Mouse (Mus musculus): ENCODE measurements around the gene Akap14. TPM values are rescaled to one million over a fixed set of nuclear protein-coding genes. Genes with fewer than 3 reads are reported as not detected.

Gene Akap14
- total and polyA plus RNA-seq, 3 experiments, result not detected

DNA sequence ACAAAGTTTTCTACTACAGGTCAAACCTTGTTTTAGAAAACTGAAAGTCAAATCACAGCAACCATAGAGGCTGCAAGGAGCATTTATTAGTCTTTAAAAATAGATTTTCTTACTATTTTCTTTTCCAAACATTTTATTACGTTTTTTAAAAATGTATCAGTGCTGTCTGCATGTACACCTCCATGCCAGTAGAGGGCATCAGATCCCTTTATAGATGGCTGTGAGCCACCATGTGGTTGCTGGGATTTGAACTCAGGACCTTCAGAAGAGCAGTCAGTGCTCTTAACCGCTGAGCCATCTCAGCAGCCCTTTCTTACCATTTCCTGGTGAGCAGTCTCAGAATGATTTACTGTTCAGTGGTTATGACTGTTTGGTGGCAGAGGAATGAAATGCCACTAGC is 64.8 kb downstream of the Akap14 start:
- no peak for DNase-seq

Other genes starting within 250 kb of the Akap14 start
- 10 to 100 TPM; 16.7 to 24.9 TPM for gene Sept6, start 177.0 kb downstream of the Akap14 start, total RNA-seq (2021)
- gene Sept6, start 177.0 kb downstream of the Akap14 start, polyA plus RNA-seq (2012; rRNA removed), result 8.6 and 8.8 TPM in 2 replicates
- 1 to 10 TPM in 1 of 2 experiments, under 1 TPM in 1; 0.17 to 1.8 TPM for gene Sowahd, start 120.0 kb downstream of the Akap14 start, total RNA-seq (2021)
- 0.13 and 0.46 TPM in 2 replicates for gene Sowahd, start 120.0 kb downstream of the Akap14 start, polyA plus RNA-seq (2012; rRNA removed)
- 100 to 1,000 TPM; 544 to 632 TPM for gene Rpl39, start 83.4 kb downstream of the Akap14 start, total RNA-seq (2021)
- 3.7 and 4.4 TPM in 2 replicates for gene Rpl39, start 83.4 kb downstream of the Akap14 start, polyA plus RNA-seq (2012; rRNA removed)
- gene Upf3b, start 58.5 kb downstream of the Akap14 start, total RNA-seq (2021), result 10 to 100 TPM; 14.6 to 15.2 TPM
- 0.67 and 0.71 TPM in 2 replicates for gene Upf3b, start 58.5 kb downstream of the Akap14 start, polyA plus RNA-seq (2012; rRNA removed)
- 10 to 100 TPM; 14.8 to 15.4 TPM for gene Nkap, start 42.0 kb downstream of the Akap14 start, total RNA-seq (2021)
- gene Nkap, start 42.0 kb downstream of the Akap14 start, polyA plus RNA-seq (2012; rRNA removed), result 2.4 and 3.3 TPM in 2 replicates
- 100 to 1,000 TPM; 364 to 574 TPM for gene Ndufa1, start 22.3 kb upstream of the Akap14 start, total RNA-seq (2021)
- gene Ndufa1, start 22.3 kb upstream of the Akap14 start, polyA plus RNA-seq (2012; rRNA removed), result 83.7 and 84.5 TPM in 2 replicates
- 1 to 10 TPM; 3.1 to 5.3 TPM for gene Rnf113a1, start 22.4 kb upstream of the Akap14 start, total RNA-seq (2021)
- 1.4 and 1.8 TPM in 2 replicates for gene Rnf113a1, start 22.4 kb upstream of the Akap14 start, polyA plus RNA-seq (2012; rRNA removed)
- gene Gm9, start 42.2 kb upstream of the Akap14 start, total RNA-seq (2021), result not detected
- gene Gm9, start 42.2 kb upstream of the Akap14 start, polyA plus RNA-seq (2012; rRNA removed), result not detected in 2 replicates
- not detected for gene Rhox1, start 53.4 kb upstream of the Akap14 start, total RNA-seq (2021)
- gene Rhox1, start 53.4 kb upstream of the Akap14 start, polyA plus RNA-seq (2012; rRNA removed), result not detected in 2 replicates
- gene Rhox2a, start 76.1 kb upstream of the Akap14 start, total RNA-seq (2021), result not detected
- gene Rhox2a, start 76.1 kb upstream of the Akap14 start, polyA plus RNA-seq (2012; rRNA removed), result not detected in 2 replicates
- gene Rhox3a, start 81.1 kb upstream of the Akap14 start, total RNA-seq (2021), result not detected
- not detected in 2 replicates for gene Rhox3a, start 81.1 kb upstream of the Akap14 start, polyA plus RNA-seq (2012; rRNA removed)
- not detected for gene Rhox4a, start 96.5 kb upstream of the Akap14 start, total RNA-seq (2021)
- not detected in 2 replicates for gene Rhox4a, start 96.5 kb upstream of the Akap14 start, polyA plus RNA-seq (2012; rRNA removed)
- gene Rhox3a2, start 211.2 kb upstream of the Akap14 start, total RNA-seq (2021), result not detected
- not detected in 2 replicates for gene Rhox3a2, start 211.2 kb upstream of the Akap14 start, polyA plus RNA-seq (2012; rRNA removed)
- not detected for gene Rhox4a2, start 222.0 kb upstream of the Akap14 start, total RNA-seq (2021)
- gene Rhox4a2, start 222.0 kb upstream of the Akap14 start, polyA plus RNA-seq (2012; rRNA removed), result not detected in 2 replicates
- gene Rhox2b, start 243.2 kb upstream of the Akap14 start, total RNA-seq (2021), result not detected
- gene Rhox2b, start 243.2 kb upstream of the Akap14 start, polyA plus RNA-seq (2012; rRNA removed), result not detected in 2 replicates